Mouse (Mus musculus) heart, embryonic 11.5 days (tissue): ENCODE measurements around the gene Sh3bp1. TPM values are rescaled to one million over a fixed set of nuclear protein-coding genes. Genes with fewer than 3 reads are reported as not detected.

Experiments
- ATAC-seq: fragments of 200-750 bp; cut with Nextera tagmentation; replicated peaks from 2 replicates; pipeline ENCODE4 v1.8.0; 2017; ENCODE audit warnings: moderate library complexity; ENCODE audit not compliant: insufficient number of reproducible peaks, low FRiP score, low TSS enrichment
- H3K27ac ChIP-seq: fragments of 300-500 bp; sonication (generic); 2 replicates; pipeline ENCODE4 v1.5.1; 2014; ENCODE audit warnings: mild to moderate bottlenecking, low read depth, low read length
- H3K27me3 ChIP-seq: fragments of 300-500 bp; sonication (generic); 2 replicates; pipeline ENCODE4 v1.6.1; 2014; ENCODE audit warnings: mild to moderate bottlenecking, low read length, mixed read lengths; ENCODE audit not compliant: control insufficient read depth, insufficient read depth
- H3K36me3 ChIP-seq: fragments of 300-500 bp; sonication (generic); 2 replicates; pipeline ENCODE4 v1.6.1; 2014; ENCODE audit warnings: mild to moderate bottlenecking, low read length, moderate library complexity, mixed read lengths; ENCODE audit not compliant: control insufficient read depth, insufficient read depth
- H3K4me1 ChIP-seq: fragments of 300-500 bp; sonication (generic); 2 replicates; pipeline ENCODE4 v1.6.1; 2014; ENCODE audit warnings: low read length; ENCODE audit not compliant: control insufficient read depth, insufficient read depth
- H3K4me2 ChIP-seq: fragments of 300-500 bp; sonication (generic); 2 replicates; pipeline ENCODE4 v1.6.1; 2014; ENCODE audit warnings: mild to moderate bottlenecking, moderate library complexity
- H3K4me3 ChIP-seq: fragments of 300-500 bp; sonication (generic); 2 replicates; pipeline ENCODE4 v1.5.1; 2014; ENCODE audit warnings: low read depth, low read length
- H3K9ac ChIP-seq: fragments of 300-500 bp; sonication (generic); 2 replicates; pipeline ENCODE4 v1.6.1; 2014; ENCODE audit warnings: mild to moderate bottlenecking, low read depth, low read length, moderate library complexity
- H3K9me3 ChIP-seq: fragments of 300-500 bp; sonication (generic); replicated peaks from 2 replicates; pipeline ENCODE4 v1.6.1; 2016; ENCODE audit warnings: low read length; ENCODE audit not compliant: control insufficient read depth
- WGBS: fragments of 180-500 bp; shearing (Covaris S2); extraction: QIAGEN DNeasy Blood & Tissue Kit; methylation state at CpG from one replicate; pipeline ENCODE4 v1.1.7; 2014; ENCODE audit not compliant: insufficient replicate concordance; 5-methylcytosine and 5-hydroxymethylcytosine counted together
- polyA plus RNA-seq: library from polyadenylated mRNA; unstranded; fragments of >200 nt; fragmentation: Nextera tagmentation; extraction: Ambion mirVana; gene quantifications from 2 replicates; pipeline ENCODE4 v1.2.1, GENCODE M21; 2014

The Sh3bp1 gene
- polyA plus RNA-seq, 1 experiment from 2014 or later = 25.0 TPM

DNA sequence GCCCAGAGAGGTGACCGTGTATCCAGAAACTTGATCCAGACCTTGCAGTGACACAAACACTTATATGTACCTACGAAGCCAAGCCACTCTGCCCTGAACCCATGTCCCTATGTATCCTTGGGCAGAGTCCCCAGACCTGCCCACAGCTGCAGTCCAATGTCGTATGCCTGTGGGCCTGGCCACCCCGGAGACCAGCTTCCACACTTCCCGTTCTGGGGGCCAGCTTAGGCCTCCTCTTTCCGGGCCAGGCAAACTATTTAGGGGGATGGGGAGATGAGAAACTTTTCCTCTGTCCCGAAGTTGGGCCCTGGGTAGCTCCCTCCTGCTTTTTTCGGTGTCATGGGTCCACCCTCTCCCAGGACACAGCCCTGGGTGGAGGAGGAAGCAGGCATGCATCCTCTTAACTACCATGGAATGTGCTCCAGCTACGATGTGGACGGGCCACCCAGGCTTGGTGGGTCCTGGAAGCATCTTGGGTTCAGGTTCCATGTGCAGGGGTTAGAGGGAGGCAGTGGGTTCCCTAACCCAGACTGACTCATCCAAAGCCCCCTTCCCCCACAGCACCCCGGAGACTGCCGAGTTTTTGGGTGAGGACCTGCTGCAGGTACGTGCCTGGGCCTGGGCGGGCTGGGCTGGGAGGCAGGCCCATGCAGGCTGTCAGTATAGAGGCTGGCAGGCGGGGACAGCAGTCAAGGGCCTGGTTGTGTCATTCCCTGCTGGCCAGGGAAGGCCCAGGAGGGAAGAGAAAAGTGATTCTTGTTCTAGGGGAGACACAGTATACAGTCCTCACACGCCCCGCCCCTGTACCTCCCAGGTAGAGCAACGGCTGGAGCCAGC lies 1.2 kb downstream of the Sh3bp1 start:
- no peaks in the 10 kb centered on the region for H3K9me3 ChIP-seq
- H3K4me2 ChIP-seq = peak overlapping the region; percentile 92
- no peak for ATAC-seq
- peak overlapping the region; percentile 81 for H3K4me3 ChIP-seq
- H3K27ac ChIP-seq = peak overlapping the region; percentile 36; the same call in 1 of the 2 replicates
- 12% methylated on average over 18 of the region's 18 CpGs for WGBS
- H3K36me3 ChIP-seq = peaks cover 12% of the 10 kb centered on the region
- peak overlapping the region; percentile 87 for H3K9ac ChIP-seq
- no peaks in the 10 kb centered on the region for H3K27me3 ChIP-seq
- peaks cover 44% of the 10 kb centered on the region for H3K4me1 ChIP-seq

DNA sequence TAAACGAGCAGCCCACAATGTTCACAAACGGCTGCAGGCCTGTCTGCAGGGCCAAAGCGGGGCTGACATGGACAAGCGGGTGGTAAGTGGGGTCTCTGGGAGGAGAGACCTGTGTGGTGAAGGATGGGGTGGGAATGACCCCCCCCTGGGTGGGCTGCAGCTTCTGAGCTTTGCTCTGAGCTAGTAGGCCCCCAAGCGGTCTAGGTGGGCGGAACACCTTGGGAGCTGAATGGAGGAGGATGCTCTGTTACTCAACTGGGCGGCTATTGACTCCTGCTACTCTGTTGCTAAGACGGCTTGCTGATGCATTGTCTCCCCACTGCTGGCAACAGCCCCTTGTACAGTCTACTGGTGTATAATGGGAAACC lies 1.8 kb downstream of the Sh3bp1 start:
- Histone ChIP-seq H3K9me3 (no peaks in the 10 kb centered on the region), H3K27me3 (no peaks in the 10 kb centered on the region), H3K9ac (no peak overlapping the region), H3K27ac (no peak overlapping the region), H3K4me1 (peaks cover 38% of the 10 kb centered on the region), H3K36me3 (peaks cover 12% of the 10 kb centered on the region), H3K4me3 (peak overlapping the region; percentile 81), H3K4me2 (peak overlapping the region; percentile 92)
- ATAC-seq = no peak
- 51% methylated on average over 8 of the region's 8 CpGs for WGBS

DNA sequence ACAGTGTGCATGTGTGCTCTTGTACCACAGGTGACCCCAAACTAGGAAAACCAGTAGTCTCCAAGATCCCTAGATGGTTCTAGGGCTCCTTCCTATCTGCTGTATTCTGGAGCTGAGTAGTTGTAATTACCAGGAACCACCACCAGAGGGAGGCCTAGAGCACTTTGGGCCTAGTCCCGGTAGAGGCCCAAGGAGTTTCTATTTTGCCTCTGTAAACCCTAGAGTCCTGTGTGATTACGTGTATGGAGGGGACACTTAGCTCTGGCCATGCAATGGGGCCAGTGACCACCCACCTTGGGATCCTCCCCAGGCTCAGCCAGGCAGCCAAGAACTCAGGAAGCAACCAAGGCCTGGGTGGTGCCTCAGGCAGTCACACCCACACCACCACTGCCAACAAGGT lies 3.7 kb downstream of the Sh3bp1 start:
- H3K4me3 ChIP-seq = no peak overlapping the region
- H3K27me3 ChIP-seq = no peaks in the 10 kb centered on the region
- whole genome bisulfite sequencing = 12% methylated on average over 2 of the region's 2 CpGs
- no peak overlapping the region for H3K27ac ChIP-seq
- peak overlapping the region; percentile 23; the same call in 1 of the 2 replicates for H3K4me2 ChIP-seq
- peaks cover 21% of the 10 kb centered on the region for H3K4me1 ChIP-seq
- peaks cover 20% of the 10 kb centered on the region for H3K36me3 ChIP-seq
- 0 out of 2 replicates have a peak overlapping the region, but pooled peaks have one; percentile 2 for H3K9ac ChIP-seq
- no peaks in the 10 kb centered on the region for H3K9me3 ChIP-seq
- ATAC-seq = no peak

DNA sequence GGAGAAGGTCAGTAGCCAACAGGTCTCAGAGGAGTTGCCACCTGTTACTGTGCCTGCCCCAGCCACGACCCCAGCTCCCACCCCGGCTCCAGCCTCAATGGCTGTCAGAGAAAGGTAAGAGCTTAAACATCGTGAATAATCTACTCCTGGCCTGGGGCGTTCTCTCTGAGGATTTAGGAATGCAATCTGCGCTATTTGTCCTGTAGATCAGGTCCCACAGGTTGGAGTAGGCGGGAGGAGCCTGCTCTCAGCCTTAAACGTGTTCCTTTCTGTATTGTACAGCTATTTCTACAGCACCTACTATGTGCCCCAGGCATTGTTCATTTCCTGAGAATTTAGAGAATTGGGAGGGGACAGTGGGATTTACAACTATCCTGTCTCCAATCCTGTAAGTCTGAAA lies 8.8 kb downstream of the Sh3bp1 start:
- H3K36me3 ChIP-seq = peaks cover 25% of the 10 kb centered on the region
- 90% methylated on average over 7 of the region's 7 CpGs for WGBS
- no peak overlapping the region for H3K4me2 ChIP-seq
- H3K27me3 ChIP-seq = no peaks in the 10 kb centered on the region
- no peak overlapping the region for H3K27ac ChIP-seq
- no peak for ATAC-seq
- no peak overlapping the region for H3K4me3 ChIP-seq
- H3K9me3 ChIP-seq = no peaks in the 10 kb centered on the region
- H3K9ac ChIP-seq = no peak overlapping the region
- peaks cover 1% of the 10 kb centered on the region; the same call in 1 of the 2 replicates for H3K4me1 ChIP-seq

DNA sequence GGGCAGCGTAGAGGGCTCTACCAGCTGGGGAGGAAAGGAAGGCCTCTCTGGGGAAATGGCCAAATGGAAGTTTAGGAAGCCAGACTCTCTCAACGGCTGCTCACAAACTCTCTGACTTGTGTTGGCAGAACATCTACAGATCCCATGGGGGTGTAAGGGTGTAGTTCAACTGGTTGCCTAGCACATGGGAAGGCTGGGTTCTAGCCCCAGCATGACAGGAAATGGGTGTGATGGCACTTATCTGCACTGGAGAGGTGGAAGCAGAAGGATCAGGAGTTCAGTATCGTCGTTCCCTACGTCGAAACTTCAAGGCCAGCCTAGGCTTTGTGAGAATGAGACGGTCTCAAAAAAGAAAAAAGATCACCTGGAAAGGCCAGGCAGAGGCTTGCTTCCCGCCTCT lies 9.4 kb downstream of the Sh3bp1 start:
- H3K36me3 ChIP-seq = peaks cover 25% of the 10 kb centered on the region
- no peak for ATAC-seq

DNA sequence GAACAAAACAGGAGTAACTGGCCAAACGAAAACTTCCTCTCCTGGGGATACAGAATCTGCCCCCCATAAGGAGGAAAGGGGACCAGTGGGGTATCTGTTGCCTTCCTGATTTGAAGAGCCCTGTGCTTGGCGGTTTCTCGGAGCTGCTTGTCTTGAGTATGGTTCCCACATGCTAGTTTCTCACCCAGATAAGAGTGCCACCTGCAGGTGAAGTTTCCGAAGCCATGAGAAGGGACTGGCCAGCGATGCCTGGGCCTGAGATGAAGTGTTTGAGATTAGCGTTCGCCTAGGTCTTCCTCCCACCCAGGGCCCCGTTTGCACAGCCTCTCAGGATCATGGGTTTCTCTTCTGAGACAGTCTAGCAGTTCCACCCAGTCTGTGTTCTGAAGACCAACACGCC lies 12.5 kb downstream of the Sh3bp1 start:
- Histone ChIP-seq H3K4me2 (no peak overlapping the region), H3K9ac (no peak overlapping the region), H3K9me3 (no peaks in the 10 kb centered on the region), H3K4me1 (peaks cover 22% of the 10 kb centered on the region), H3K27me3 (no peaks in the 10 kb centered on the region), H3K4me3 (no peak overlapping the region), H3K27ac (no peak overlapping the region), H3K36me3 (peaks cover 13% of the 10 kb centered on the region; the same call in 1 of the 2 replicates)
- WGBS = 39% methylated on average over 9 of the region's 9 CpGs
- no peak for ATAC-seq

More for the DNA sequence above, 9.4 kb downstream of the Sh3bp1 start:
- Histone ChIP-seq H3K9me3 (no peaks in the 10 kb centered on the region), H3K9ac (no peak overlapping the region), H3K4me3 (no peak overlapping the region), H3K4me1 (peaks cover 3% of the 10 kb centered on the region), H3K27ac (no peak overlapping the region), H3K27me3 (no peaks in the 10 kb centered on the region), H3K4me2 (no peak overlapping the region)
- WGBS = 71% methylated on average over 8 of the region's 8 CpGs

DNA sequence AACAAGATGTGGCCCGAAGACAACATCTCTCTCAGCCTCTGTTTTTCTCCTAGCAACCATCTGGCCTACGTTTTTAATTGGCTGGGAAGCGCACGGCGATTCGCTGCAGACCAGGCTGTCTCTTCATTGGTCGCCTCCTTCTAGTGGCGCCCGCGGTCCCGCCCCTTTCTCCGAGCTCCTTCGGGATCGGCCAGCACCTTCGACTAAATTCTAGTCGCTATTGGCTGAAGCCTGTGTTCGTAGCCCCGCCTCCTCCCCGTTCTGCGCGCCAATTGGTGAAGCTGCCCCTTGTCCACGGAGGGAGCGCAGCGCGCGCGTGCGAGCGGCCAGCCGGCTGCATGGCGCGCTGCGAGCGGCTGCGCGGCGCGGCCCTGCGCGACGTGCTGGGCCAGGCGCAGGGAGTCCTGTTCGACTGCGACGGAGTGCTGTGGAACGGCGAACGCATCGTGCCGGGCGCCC lies 14.1 kb downstream of the Sh3bp1 start, which contains the start of gene Pdxp:
TSS of gene Pdxp (plus strand) at position 288 of the 459 bp plus-strand sequence.
- Histone ChIP-seq H3K4me3 (peak within 1 kb of the TSS; percentile 72), H3K27ac (peak within 1 kb of the TSS; percentile 84), H3K9ac (peak within 1 kb of the TSS; percentile 86), H3K4me1 (peaks cover 22% of the 10 kb centered on the region), H3K36me3 (peaks cover 8% of the 10 kb centered on the region; the same call in 1 of the 2 replicates), H3K4me2 (peak within 1 kb of the TSS; percentile 99), H3K9me3 (no peaks in the 10 kb centered on the region), H3K27me3 (no peaks in the 10 kb centered on the region)
- ATAC-seq = peak; percentile 86
- 0% methylated on average over 51 of the region's 51 CpGs for WGBS

DNA sequence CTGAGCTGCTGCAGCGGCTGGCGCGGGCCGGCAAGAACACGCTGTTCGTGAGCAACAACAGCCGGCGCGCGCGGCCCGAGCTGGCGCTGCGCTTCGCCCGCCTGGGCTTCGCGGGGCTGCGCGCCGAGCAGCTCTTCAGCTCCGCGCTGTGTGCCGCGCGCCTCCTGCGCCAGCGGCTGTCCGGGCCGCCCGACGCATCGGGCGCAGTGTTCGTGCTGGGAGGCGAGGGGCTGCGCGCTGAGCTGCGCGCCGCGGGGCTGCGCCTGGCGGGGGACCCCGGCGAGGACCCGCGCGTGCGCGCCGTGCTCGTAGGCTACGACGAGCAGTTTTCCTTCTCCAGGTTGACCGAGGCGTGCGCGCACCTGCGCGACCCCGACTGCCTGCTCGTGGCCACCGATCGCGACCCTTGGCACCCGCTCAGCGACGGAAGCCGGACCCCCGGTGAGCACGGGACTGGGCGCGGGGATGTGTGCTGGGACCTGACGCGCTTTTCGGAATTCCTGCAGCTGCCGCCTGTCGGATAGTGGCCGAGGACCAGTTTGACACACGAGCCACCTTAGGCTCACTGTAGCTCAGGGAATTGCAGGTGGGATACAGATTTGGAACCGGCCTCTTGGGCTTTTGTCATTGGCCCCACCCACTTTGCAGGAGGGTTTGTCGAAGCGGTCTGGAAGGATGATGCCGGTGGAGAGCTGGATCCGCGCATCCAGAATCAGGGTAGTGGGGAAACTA lies 14.7 kb downstream of the Sh3bp1 start:
- peak overlapping the region; percentile 86 for H3K9ac ChIP-seq
- H3K4me2 ChIP-seq = peak overlapping the region; percentile 99
- H3K4me1 ChIP-seq = peaks cover 22% of the 10 kb centered on the region
- under 1% methylated on average over 84 of the region's 87 CpGs for WGBS
- H3K4me3 ChIP-seq = peak overlapping the region; percentile 72
- no peaks in the 10 kb centered on the region for H3K27me3 ChIP-seq
- peaks cover 8% of the 10 kb centered on the region; the same call in 1 of the 2 replicates for H3K36me3 ChIP-seq
- ATAC-seq = peak; percentile 51
- H3K27ac ChIP-seq = peak overlapping the region; percentile 84
- no peaks in the 10 kb centered on the region for H3K9me3 ChIP-seq
